Mouse (Mus musculus) midbrain, embryonic 12.5 days (tissue): ENCODE results near the gene Zfp458. TPM values are rescaled to one million over a fixed set of nuclear protein-coding genes. Genes with fewer than 3 reads are reported as not detected.
"Not testable (repeated sequence)": the region's sequence is repeated elsewhere in the genome, so short reads cannot be mapped to it uniquely, and the experiment has no call there.

Source experiments
- ATAC-seq: fragments of 200-750 bp; cut with Nextera tagmentation; 2 replicates; pipeline ENCODE4 v1.8.0; 2017; ENCODE audit warnings: low read depth, moderate TSS enrichment, moderate library complexity; ENCODE audit not compliant: low FRiP score
- H3K27ac ChIP-seq: fragments of 300-500 bp; sonication (generic); replicated peaks from 2 replicates; pipeline ENCODE4 v1.5.1; 2016; ENCODE audit warnings: mild to moderate bottlenecking
- H3K27me3 ChIP-seq: fragments of 300-500 bp; sonication (generic); 2 replicates; pipeline ENCODE4 v1.6.1; 2016; ENCODE audit warnings: mild to moderate bottlenecking
- H3K36me3 ChIP-seq: fragments of 300-500 bp; sonication (generic); 2 replicates; pipeline ENCODE4 v1.6.1; 2016
- H3K4me1 ChIP-seq: fragments of 300-500 bp; sonication (generic); 2 replicates; pipeline ENCODE4 v1.6.1; 2016
- H3K4me2 ChIP-seq: fragments of 300-500 bp; sonication (generic); replicated peaks from 2 replicates; pipeline ENCODE4 v1.6.1; 2016; ENCODE audit warnings: mild to moderate bottlenecking, moderate library complexity
- H3K4me3 ChIP-seq: fragments of 300-500 bp; sonication (generic); 2 replicates; pipeline ENCODE4 v1.5.1; 2016; ENCODE audit warnings: mild to moderate bottlenecking
- H3K9ac ChIP-seq: fragments of 300-500 bp; sonication (generic); replicated peaks from 2 replicates; pipeline ENCODE4 v1.6.1; 2016; ENCODE audit warnings: mild to moderate bottlenecking, moderate library complexity
- H3K9me3 ChIP-seq: fragments of 300-500 bp; sonication (generic); 2 replicates; pipeline ENCODE4 v1.6.1; 2016; ENCODE audit warnings: mild to moderate bottlenecking
- WGBS: fragments of 180-500 bp; shearing (Covaris S2); methylation state at CpG from one replicate; pipeline ENCODE4 v1.1.7; 2016; 5-methylcytosine and 5-hydroxymethylcytosine counted together
- polyA plus RNA-seq: library from polyadenylated mRNA; unstranded; fragments of >200 nt; fragmentation: Nextera tagmentation; extraction: Ambion mirVana; gene quantifications from 2 replicates; pipeline ENCODE4 v1.2.1, GENCODE M21; 2016

Gene Zfp458
- polyA plus RNA-seq: 2.7 and 3.3 TPM in 2 replicates

DNA sequence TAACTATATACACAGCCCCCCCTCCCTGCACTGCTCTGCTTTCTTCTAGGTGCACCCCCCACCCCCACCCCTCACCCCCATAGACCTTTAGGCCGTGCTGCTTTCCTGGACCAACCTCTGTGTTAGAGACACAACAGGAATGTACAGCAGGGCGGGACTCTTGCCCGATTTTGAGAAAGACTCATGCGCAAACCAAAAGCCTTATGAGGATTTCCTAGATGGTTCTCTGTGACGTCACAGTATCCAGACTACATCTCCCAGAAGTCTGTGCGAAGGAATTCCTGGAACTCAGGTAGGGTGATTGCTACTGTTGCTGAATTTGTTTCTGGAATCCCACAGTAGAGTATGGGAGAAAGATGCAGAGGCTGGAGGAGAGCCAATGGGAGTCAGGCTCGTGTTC lies at the start of gene Zfp458:
Gene Zfp458, minus strand, starts transcription at position 153 of the 400 bp plus-strand sequence.
- ATAC-seq: no peak
- Histone ChIP-seq H3K36me3 (no peaks in the 10 kb centered on the region), H3K27ac (no peak within 1 kb of the TSS), H3K9me3 (no peaks in the 10 kb centered on the region), H3K4me1 (no peaks in the 10 kb centered on the region), H3K4me3 (no peak within 1 kb of the TSS), H3K9ac (no peak within 1 kb of the TSS), H3K27me3 (no peaks in the 10 kb centered on the region), H3K4me2 (no peak within 1 kb of the TSS)
- WGBS: 42% methylated on average over 7 of the region's 7 CpGs

- no peaks in the 10 kb centered on the region for H3K27me3 ChIP-seq
- peak; percentile 66 for ATAC-seq
- no peak overlapping the region for H3K27ac ChIP-seq
- H3K9me3 ChIP-seq: 0 out of 2 replicates have a peak, but pooled peaks cover 4% of the 10 kb centered on the region
- peaks cover 8% of the 10 kb centered on the region; the same call in 1 of the 2 replicates for H3K4me1 ChIP-seq
- H3K36me3 ChIP-seq: no peaks in the 10 kb centered on the region
- 0 out of 2 replicates have a peak overlapping the region, but pooled peaks have one; percentile 20 for H3K9ac ChIP-seq
- 31% methylated on average over 5 of the region's 5 CpGs for WGBS
- peak overlapping the region; percentile 79 for H3K4me2 ChIP-seq
- H3K4me3 ChIP-seq: peak overlapping the region; percentile 69
These were observed 28.5 kb upstream of the Zfp458 start for GRCm38 (mm10) chr13:67306718-67307117.

DNA sequence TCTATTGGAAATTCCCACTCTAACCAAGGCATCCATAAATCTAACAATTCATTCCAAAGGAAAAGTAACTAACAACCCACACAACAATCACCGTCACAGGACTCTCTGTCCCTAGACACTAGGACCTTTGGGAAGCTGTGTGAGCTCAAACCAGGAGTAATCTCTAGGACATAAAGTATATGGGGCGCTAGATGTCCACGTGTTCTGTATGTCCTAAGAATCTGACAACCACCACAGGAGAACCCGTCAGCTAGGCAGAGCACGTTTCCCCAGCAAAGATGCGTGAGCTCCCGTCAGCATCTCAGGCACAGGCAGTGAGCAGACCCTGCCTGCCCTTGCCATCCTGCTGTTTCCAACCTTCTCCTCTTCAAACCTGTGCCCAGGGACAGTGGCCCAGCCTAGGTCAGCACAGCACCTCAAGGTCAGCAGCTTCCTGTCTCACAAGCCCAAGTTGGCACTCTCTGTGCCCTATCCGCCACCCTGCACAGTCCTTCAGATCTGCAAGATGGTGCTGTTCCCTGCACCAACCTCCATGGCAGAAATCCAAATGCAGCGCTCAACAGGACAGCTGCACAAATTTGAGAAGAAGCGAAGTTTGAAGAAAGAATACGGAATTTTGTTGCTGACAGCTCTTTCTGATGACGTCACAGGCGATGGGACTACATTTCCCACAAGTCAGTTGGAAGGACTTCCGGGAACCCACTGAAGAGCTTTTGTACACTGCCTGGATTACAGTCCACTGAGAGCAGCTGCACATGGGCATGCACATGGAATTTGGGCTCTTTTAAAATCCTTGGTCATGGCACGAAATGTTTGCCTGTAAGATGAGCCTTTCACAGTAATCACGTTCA lies 27.8 kb upstream of the Zfp458 start, which contains the start of gene Zfp457:
Gene Zfp457, minus strand, starts transcription at position 664 of the 851 bp plus-strand sequence.
- ATAC-seq: peak; percentile 99
- peak within 1 kb of the TSS; percentile 79 for H3K4me2 ChIP-seq

GRCm38 (mm10) chr13:67269383-67270065 lies 8.7 kb downstream of the Zfp458 start:
- WGBS: 51% methylated on average over 8 of the region's 9 CpGs
- H3K27ac ChIP-seq: not testable (repeated sequence)

More for the DNA sequence above, 27.8 kb upstream of the Zfp458 start, which contains the start of gene Zfp457:
- Histone ChIP-seq H3K27me3 (no peaks in the 10 kb centered on the region), H3K4me3 (peak within 1 kb of the TSS; percentile 69), H3K9me3 (no peaks in the 10 kb centered on the region), H3K27ac (no peak within 1 kb of the TSS), H3K9ac (peak within 1 kb of the TSS; percentile 76), H3K36me3 (no peaks in the 10 kb centered on the region), H3K4me1 (peaks cover 8% of the 10 kb centered on the region; the same call in 1 of the 2 replicates)
- 12% methylated on average over 16 of the region's 16 CpGs for WGBS

GRCm38 (mm10) chr13:67268568-67269369 lies 9.5 kb downstream of the Zfp458 start:
- Histone ChIP-seq H3K4me2 (peak overlapping the region; percentile 74), H3K27ac (no peak overlapping the region), H3K9me3 (peaks cover 7% of the 10 kb centered on the region; the same call in 1 of the 2 replicates), H3K9ac (peak overlapping the region; percentile 69), H3K36me3 (0 out of 2 replicates have a peak, but pooled peaks cover 6% of the 10 kb centered on the region), H3K4me3 (peak overlapping the region; percentile 75), H3K4me1 (0 out of 2 replicates have a peak, but pooled peaks cover 3% of the 10 kb centered on the region), H3K27me3 (no peaks in the 10 kb centered on the region)
- ATAC-seq: peak; percentile 99
- WGBS: 9% methylated on average over 18 of the region's 18 CpGs

More at GRCm38 (mm10) chr13:67269383-67270065, 8.7 kb downstream of the Zfp458 start:
- H3K36me3 ChIP-seq, H3K27me3 ChIP-seq, H3K9me3 ChIP-seq, H3K4me1 ChIP-seq: not testable (repeated sequence)
- Histone ChIP-seq H3K4me3 (peak overlapping the region; percentile 75), H3K4me2 (peak overlapping the region; percentile 74), H3K9ac (peak overlapping the region; percentile 69; the same call in 1 of the 2 replicates)
- ATAC-seq: peak; percentile 64

DNA sequence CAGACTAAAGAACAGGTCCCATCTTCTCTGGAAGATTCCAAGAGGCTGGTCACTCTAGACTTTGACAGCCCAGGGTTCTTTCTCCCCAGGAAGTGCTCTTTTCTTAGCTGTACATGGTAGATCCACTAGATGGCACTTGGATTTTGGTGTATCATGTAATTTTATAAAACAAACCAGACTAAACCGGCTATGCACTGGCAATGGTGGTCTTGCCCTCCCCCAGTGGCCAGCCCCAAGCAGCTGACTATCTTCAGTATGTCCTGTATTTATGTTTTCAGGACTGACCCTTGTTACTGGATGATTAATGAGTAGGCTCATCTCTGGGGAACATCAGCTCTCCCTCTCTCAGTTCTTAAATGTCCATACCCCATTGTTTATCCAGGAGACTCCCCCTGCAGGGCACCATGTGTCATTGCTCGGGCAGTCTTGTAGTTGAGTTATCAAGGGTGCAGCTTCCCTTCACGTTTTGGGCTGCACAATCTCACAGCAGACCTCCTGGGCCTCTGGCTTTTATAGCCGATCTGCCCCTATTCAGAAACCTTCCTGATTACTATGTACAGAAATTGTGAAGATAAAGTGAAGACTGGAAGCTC lies 64.2 kb downstream of the Zfp458 start:
- Histone ChIP-seq H3K4me2 (no peak overlapping the region), H3K4me1 (no peaks in the 10 kb centered on the region), H3K27ac (no peak overlapping the region), H3K4me3 (no peak overlapping the region), H3K27me3 (no peaks in the 10 kb centered on the region), H3K9me3 (peaks cover 13% of the 10 kb centered on the region), H3K9ac (no peak overlapping the region), H3K36me3 (no peaks in the 10 kb centered on the region)
- WGBS: 65% methylated on average over 4 of the region's 4 CpGs
- no peak for ATAC-seq

Other genes with a start within 250 kb of the Zfp458 start
- 5.2 and 5.6 TPM in 2 replicates for gene Zfp712, start 217.3 kb downstream of the Zfp458 start, polyA plus RNA-seq
- gene Zfp708, start 180.5 kb downstream of the Zfp458 start, polyA plus RNA-seq: 7.7 and 8.6 TPM in 2 replicates
- 2.3 and 3.1 TPM in 2 replicates for gene Gm28557, start 169.9 kb downstream of the Zfp458 start, polyA plus RNA-seq
- gene Rslcan18, start 162.2 kb downstream of the Zfp458 start, polyA plus RNA-seq: 0.17 and 0.19 TPM in 2 replicates
- 2.7 and 2.8 TPM in 2 replicates for gene Zfp759, start 156.8 kb downstream of the Zfp458 start, polyA plus RNA-seq
- 4.8 and 5.1 TPM in 2 replicates for gene Rsl1, start 105.3 kb downstream of the Zfp458 start, polyA plus RNA-seq
- 0.83 and 1.7 TPM in 2 replicates for gene Zfp455, start 84.0 kb downstream of the Zfp458 start, polyA plus RNA-seq
- gene Zfp457, start 28.0 kb upstream of the Zfp458 start, polyA plus RNA-seq: 0.41 and 0.71 TPM in 2 replicates
- gene Zfp595, start 54.1 kb upstream of the Zfp458 start, polyA plus RNA-seq: 1.5 and 1.9 TPM in 2 replicates
- gene Gm28044, start 82.1 kb upstream of the Zfp458 start, polyA plus RNA-seq: 0.84 TPM in 1 of 2 replicates, not detected in the other
- 0.94 and 0.98 TPM in 2 replicates for gene Zfp953, start 82.1 kb upstream of the Zfp458 start, polyA plus RNA-seq
- gene Gm28041, start 97.3 kb upstream of the Zfp458 start, polyA plus RNA-seq: 0.29 TPM in 1 of 2 replicates, not detected in the other
- 0.83 and 1.2 TPM in 2 replicates for gene Zfp456, start 97.3 kb upstream of the Zfp458 start, polyA plus RNA-seq
- gene Zfp429, start 121.4 kb upstream of the Zfp458 start, polyA plus RNA-seq: 2.9 and 4.3 TPM in 2 replicates
- 0.42 and 0.46 TPM in 2 replicates for gene Zfp459, start 143.0 kb upstream of the Zfp458 start, polyA plus RNA-seq
- gene Zfp874a, start 173.2 kb upstream of the Zfp458 start, polyA plus RNA-seq: 6.0 and 6.8 TPM in 2 replicates
- gene Zfp874b, start 205.8 kb upstream of the Zfp458 start, polyA plus RNA-seq: 2.0 and 2.7 TPM in 2 replicates
- 16.7 and 16.8 TPM in 2 replicates for gene Zfp58, start 222.1 kb upstream of the Zfp458 start, polyA plus RNA-seq
- 0.22 and 0.46 TPM in 2 replicates for gene Gm26965, start 247.7 kb upstream of the Zfp458 start, polyA plus RNA-seq
- gene Zfp87, start 247.7 kb upstream of the Zfp458 start, polyA plus RNA-seq: 32.7 and 36.7 TPM in 2 replicates